Mouse (Mus musculus) left cerebral cortex, postnatal 25 days (tissue): ENCODE measurements at regions not wholly inside any gene's neighbourhood (a gene's known extent, or its start where the extent isn't known, plus 50 kb on each side); places are given as distances from the start of the nearest gene placed in this dataset.

ENCODE experiments used
- DNase-seq, 2 experiments: peaks; one replicate each; pipeline ENCODE4 v3.0.0; 2022; ENCODE audit warnings: low spot score in 2 of 2, mixed read lengths in 1 of 2
- intact Hi-C: fragments of 180-260 bp; cut with DNase I; formaldehyde crosslinking; loops from one replicate; pipeline ENCODE4 v1.15.1; 2025

- intact Hi-C loops: no loop called here
- no peak for DNase-seq
Measured at GRCm38 (mm10) chr9:17454397-17454796, 837.5 kb upstream of the Chordc1 start.

GRCm38 (mm10) chr9:17466379-17466778, 825.5 kb upstream of the Chordc1 start:
- intact Hi-C loops: no loop called here
- no peak for DNase-seq

- intact Hi-C loops: loop anchor here (10.0 kb wide), 1 partner anchor 90 kb away; no protein-coding TSS in a partner anchor
- DNase-seq: peak; percentile 26 to 65
Measured at GRCm38 (mm10) chr9:17484701-17485422, 807.1 kb upstream of the Chordc1 start.

- intact Hi-C loops: no loop called here
- no peak for DNase-seq
Measured at GRCm38 (mm10) chr9:17500161-17500756, 791.7 kb upstream of the Chordc1 start.

GRCm38 (mm10) chr9:17508744-17509143, 783.2 kb upstream of the Chordc1 start:
- no peak for DNase-seq

GRCm38 (mm10) chr9:17556186-17556585, 735.7 kb upstream of the Chordc1 start:
- no peak for DNase-seq
- intact Hi-C loops: no loop called here

More at GRCm38 (mm10) chr9:17508744-17509143, 783.2 kb upstream of the Chordc1 start:
- intact Hi-C loops: no loop called here

- no peak for DNase-seq
- intact Hi-C loops: no loop called here
Measured at GRCm38 (mm10) chr9:17557611-17558370, 734.1 kb upstream of the Chordc1 start.

GRCm38 (mm10) chr9:17567784-17568518, 724.0 kb upstream of the Chordc1 start:
- peak in 1 of 2 experiments; percentile 12 for DNase-seq
- intact Hi-C loops: no loop called here

GRCm38 (mm10) chr9:17587558-17587957, 704.4 kb upstream of the Chordc1 start:
- DNase-seq: no peak
- intact Hi-C loops: no loop called here

- intact Hi-C loops: no loop called here
Measured at GRCm38 (mm10) chr9:17587968-17588550, 703.9 kb upstream of the Chordc1 start.

GRCm38 (mm10) chr9:17611146-17611545, 680.8 kb upstream of the Chordc1 start:
- intact Hi-C loops: no loop called here
- DNase-seq: no peak

More at GRCm38 (mm10) chr9:17587968-17588550, 703.9 kb upstream of the Chordc1 start:
- DNase-seq: no peak

- intact Hi-C loops: no loop called here
- peak in 1 of 2 experiments; percentile 34 for DNase-seq
Measured at GRCm38 (mm10) chr9:17642513-17642912, 649.4 kb upstream of the Chordc1 start.

GRCm38 (mm10) chr9:17645882-17646626, 645.9 kb upstream of the Chordc1 start:
- intact Hi-C loops: no loop called here
- no peak for DNase-seq

GRCm38 (mm10) chr9:17653818-17654217, 638.1 kb upstream of the Chordc1 start:
- DNase-seq: no peak
- intact Hi-C loops: no loop called here

GRCm38 (mm10) chr9:17664113-17664512, 627.8 kb upstream of the Chordc1 start:
- intact Hi-C loops: no loop called here

GRCm38 (mm10) chr9:17668260-17668659, 623.7 kb upstream of the Chordc1 start:
- DNase-seq: no peak
- intact Hi-C loops: no loop called here

More at GRCm38 (mm10) chr9:17664113-17664512, 627.8 kb upstream of the Chordc1 start:
- DNase-seq: no peak

- DNase-seq: no peak
- intact Hi-C loops: no loop called here
Measured at GRCm38 (mm10) chr9:17675519-17675918, 616.4 kb upstream of the Chordc1 start.
